Mouse (Mus musculus): ENCODE measurements around the gene Diexf. TPM values are rescaled to one million over a fixed set of nuclear protein-coding genes. Genes with fewer than 3 reads are reported as not detected.

The Diexf gene
- polyA plus RNA-seq (2015; fragmentation: Nextera tagmentation; extraction: Ambion mirVana) = 2.4 and 3.1 TPM in 2 replicates

GRCm38 (mm10) chr1:193129786-193130455 is at the start of gene Diexf:
Gene Diexf, minus strand, starts transcription at chr1:193130272.

GRCm38 (mm10) chr1:193167746-193168145 is 37.7 kb upstream of the Diexf start, which contains the start of gene A130010J15Rik:
Gene A130010J15Rik, plus strand, starts transcription at chr1:193168046.

GRCm38 (mm10) chr1:193152872-193153271 is 22.8 kb upstream of the Diexf start, which contains the start of gene Irf6:
Gene Irf6, plus strand, starts transcription at chr1:193153111.

Other genes with a start within 250 kb of the Diexf start
- gene Syt14, start 94.5 kb downstream of the Diexf start, polyA plus RNA-seq (2015; fragmentation: Nextera tagmentation; extraction: Ambion mirVana) = 0.23 and 0.24 TPM in 2 replicates
- 4.1 and 4.9 TPM in 2 replicates for gene Irf6, start 22.8 kb upstream of the Diexf start, polyA plus RNA-seq (2015; fragmentation: Nextera tagmentation; extraction: Ambion mirVana)
- gene A130010J15Rik, start 37.8 kb upstream of the Diexf start, polyA plus RNA-seq (2015; fragmentation: Nextera tagmentation; extraction: Ambion mirVana) = 12.3 and 13.9 TPM in 2 replicates
- gene Traf3ip3, start 71.4 kb upstream of the Diexf start, polyA plus RNA-seq (2015; fragmentation: Nextera tagmentation; extraction: Ambion mirVana) = 107 and 114 TPM in 2 replicates
- 1.7 and 1.9 TPM in 2 replicates for gene Lamb3, start 77.4 kb upstream of the Diexf start, polyA plus RNA-seq (2015; fragmentation: Nextera tagmentation; extraction: Ambion mirVana)
- 5.8 and 12.4 TPM in 2 replicates for gene Hsd11b1, start 133.8 kb upstream of the Diexf start, polyA plus RNA-seq (2015; fragmentation: Nextera tagmentation; extraction: Ambion mirVana)
- 87.2 and 211 TPM in 2 replicates for gene G0s2, start 142.9 kb upstream of the Diexf start, polyA plus RNA-seq (2015; fragmentation: Nextera tagmentation; extraction: Ambion mirVana)
- 0.77 and 1.1 TPM in 2 replicates for gene Camk1g, start 240.0 kb upstream of the Diexf start, polyA plus RNA-seq (2015; fragmentation: Nextera tagmentation; extraction: Ambion mirVana)

Measured in skeletal muscle tissue, postnatal 0 days (tissue).